Mouse (Mus musculus) left cerebral cortex, postnatal 36 days (tissue): ENCODE results near the gene Gm49333. TPM values are rescaled to one million over a fixed set of nuclear protein-coding genes. Genes with fewer than 3 reads are reported as not detected.

ENCODE experiments used
- DNase-seq, 2 experiments: peaks; one replicate each; pipeline ENCODE4 v3.0.0; 2021 to 2022; ENCODE audit warnings: low spot score in 2 of 2, mixed read lengths in 1 of 2
- intact Hi-C: fragments of 180-260 bp; cut with DNase I; formaldehyde crosslinking; loops from one replicate; pipeline ENCODE4 v1.15.1; 2025
- microRNA-seq: library from miRNA; unstranded; fragments of <30 nt; microRNA quantifications from one replicate; pipeline ENCODE4 v1.2.0, GENCODE M21; 2022
- total RNA-seq, 2 experiments: library from RNA; stranded (reverse); gene quantifications; 2 replicates each; pipeline ENCODE4 v1.2.3; 2021

The Gm49333 gene
- total RNA-seq, 2 experiments from 2014 or later = not detected

DNA sequence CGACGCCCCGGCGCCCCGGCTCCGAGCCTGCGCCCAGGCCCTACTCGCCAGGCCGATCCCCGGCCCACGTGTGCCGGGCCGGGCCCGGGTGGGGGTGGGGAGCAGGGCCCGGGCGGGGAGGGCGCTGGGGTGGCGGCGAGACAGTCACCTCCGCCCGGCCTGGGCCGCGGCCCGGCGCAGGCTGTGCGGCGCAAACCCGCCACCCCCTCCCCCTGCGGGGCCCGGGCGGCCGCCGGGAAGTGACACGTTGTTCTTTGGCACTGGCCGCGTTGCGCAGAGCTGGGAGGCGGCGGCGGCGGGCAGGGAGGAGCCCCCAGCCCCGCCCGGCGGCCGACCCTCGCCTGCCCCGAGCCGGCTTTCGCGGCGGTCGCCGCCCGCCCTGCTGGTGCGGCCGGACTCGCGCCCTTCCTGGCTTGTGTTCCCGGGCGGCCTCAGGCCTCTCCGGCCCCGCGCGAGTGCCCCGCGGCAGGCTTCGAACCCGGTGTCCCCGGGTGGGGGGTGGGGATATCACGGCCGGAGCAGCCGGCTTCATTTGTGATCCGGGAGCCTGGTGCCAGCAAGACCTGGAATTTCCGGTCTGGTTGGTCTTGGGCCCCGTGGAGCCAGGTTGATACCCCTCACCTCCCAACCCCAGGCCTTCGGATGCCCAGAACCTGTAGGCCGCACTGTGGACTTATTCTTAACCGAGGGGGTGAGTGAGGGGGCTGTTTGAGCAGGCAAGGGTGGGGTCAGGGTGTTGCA, 61.7 kb downstream of the Gm49333 start:
- intact Hi-C loops = no loop called here

DNA sequence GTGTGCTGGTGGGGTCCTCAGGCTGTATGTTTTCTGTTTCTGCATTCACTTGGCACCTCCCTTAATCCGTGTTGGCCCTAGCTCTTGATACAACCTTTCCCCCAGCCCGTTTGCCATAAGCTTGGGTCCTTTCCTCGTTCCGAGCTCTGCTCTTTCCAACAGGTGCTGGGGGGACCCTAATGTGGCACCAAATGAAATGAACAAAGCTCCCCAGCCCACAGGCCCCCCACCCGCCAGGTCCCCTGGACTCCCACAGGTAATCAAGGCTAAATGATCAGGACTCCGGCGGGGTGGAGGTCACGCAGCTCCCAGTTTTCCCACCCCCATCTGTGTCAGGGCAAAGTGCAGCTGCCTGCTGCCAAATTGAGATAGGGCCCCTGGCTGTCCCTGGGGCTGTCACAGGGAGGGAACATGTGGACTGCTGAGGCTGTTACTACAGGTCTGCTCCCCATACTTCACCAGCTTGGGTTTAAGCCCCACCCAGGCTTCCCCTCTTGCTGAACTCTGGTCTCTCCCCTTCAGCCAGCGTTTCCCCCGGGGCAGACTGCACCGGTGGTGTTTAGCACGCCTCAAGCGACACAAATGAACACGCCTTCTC, 62.4 kb downstream of the Gm49333 start:
- no peak for DNase-seq
- intact Hi-C loops = no loop called here

More for the DNA sequence above, 61.7 kb downstream of the Gm49333 start:
- peak; percentile 54 to 66 for DNase-seq

DNA sequence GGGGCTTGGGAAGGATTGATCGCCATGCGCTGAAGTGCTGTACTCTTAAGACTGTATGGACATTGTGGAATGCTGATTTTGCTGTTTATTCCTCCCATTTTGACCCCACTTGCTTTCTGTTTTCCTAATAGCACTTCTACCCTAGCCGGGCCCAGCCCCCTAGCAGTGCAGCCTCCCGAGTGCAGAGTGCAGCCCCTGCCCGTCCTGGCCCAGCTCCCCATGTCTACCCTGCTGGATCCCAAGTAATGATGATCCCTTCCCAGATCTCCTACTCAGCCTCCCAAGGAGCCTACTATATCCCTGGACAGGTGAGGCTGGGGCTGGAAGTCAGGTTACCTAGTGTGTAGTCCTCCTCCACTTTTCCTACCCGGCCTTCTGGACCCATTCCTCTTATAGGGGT, 63.8 kb downstream of the Gm49333 start:
- no peak for DNase-seq
- intact Hi-C loops = no loop called here

DNA sequence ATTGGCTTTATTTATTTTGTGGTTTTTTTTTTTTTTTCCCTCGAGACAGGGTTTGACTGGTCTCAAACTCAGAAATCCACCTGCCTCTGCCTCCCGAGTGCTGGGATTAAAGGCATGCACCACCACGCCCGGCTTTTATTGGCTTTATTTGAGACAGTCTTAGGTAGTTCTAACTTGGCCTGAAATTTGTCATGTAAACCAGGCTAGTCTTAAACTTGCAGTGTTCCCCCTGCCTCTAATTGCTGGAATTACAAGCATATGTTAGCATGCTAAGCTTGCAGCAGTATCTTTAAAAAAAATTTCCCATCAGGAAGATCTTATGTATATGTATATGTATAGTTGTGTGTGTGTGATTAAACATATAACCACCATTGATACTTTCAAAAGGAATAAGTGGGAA, 65.3 kb downstream of the Gm49333 start:
- no peak for DNase-seq
- intact Hi-C loops = no loop called here

DNA sequence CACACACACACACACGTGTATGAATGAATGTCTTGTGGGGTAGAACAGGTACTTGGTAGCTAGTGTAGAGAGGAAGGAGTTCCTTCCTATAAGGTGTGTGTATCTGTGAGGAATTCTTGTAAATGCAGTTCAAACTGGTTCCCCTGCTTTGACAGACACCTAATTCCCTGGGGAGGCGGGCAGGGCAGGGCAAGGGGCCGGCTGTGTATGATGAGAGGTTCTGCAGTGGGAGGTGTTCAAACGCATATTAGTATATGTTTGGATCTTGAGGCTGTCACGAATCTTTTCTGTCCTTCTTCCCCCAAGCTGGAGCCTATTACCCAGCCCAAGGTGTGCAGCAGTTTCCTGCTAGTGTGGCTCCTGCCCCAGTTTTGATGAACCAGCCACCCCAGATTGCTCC, 66.0 kb downstream of the Gm49333 start:
- intact Hi-C loops = no loop called here
- DNase-seq = no peak

DNA sequence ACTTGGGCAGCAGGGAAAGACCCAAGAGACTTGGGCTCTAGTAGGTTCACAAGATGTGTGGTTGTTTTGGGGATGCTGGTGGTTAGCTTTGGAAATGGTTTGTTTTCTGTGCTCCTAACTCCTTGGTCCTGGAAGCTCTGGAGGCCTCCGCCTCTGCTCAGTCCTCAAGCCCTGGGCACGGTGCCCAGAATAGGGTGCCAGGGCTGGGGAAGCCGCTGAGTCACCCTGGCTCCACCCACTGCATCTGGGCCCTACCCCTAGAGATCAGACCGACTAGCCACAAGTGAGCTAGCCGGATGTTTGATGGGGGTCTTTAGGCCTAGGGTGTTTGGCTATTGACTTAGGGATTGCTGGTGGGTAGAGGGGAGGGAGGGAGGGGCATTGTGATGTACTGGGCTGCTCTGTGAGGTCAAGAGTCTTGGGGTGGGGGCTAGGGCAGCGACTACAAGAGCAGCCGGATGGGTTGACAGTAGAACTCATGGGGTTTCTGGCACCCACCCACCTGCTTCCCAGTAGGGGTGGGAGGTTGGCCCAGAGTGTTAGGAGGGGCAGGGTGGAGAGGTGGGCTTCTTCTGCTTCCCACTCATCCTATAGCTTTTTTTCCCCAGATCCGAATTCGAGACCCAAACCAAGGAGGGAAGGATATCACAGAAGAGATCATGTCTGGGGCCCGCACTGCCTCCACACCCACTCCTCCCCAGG, 66.7 kb downstream of the Gm49333 start:
- DNase-seq = peak; percentile 73 to 76
- intact Hi-C loops = no loop called here

DNA sequence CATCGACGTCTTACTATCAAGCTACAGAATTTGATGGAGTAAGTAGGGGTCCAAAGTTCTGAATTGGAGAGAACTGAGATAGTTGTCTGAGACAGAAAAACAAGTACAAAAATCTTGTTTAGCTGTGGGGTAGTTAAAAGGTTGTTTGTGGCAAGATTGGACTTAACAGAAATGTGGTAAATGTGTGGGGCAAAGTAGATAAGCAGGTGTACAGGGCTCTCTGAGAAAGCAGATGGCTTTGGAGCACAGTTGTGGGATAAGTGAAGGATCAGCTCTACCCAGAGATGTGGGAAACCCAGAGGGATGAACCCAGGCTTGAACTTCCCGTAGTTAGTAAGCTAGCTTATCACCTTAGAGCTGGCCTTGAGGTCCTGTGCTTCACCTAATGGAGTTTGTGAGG, 79.4 kb downstream of the Gm49333 start:
- DNase-seq = no peak
- intact Hi-C loops = no loop called here

DNA sequence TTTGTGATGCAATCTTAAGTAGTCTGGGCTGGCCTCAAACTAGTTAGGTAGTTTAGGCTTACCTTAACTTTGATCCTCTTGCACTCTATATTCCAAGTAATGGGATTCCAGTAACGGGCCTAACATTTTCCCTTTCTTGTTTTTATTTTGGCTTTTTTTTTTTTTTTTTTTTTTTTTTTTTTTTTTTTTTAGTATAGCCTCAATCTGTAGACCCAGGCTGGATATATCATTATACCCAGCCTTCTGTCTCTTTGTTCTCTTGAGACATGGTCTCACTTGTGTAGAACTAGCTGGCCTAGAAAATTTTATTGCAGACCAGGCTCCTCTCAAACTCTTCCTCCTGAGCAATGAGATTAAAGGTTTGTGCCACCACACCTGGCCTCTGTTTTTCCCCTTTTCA, 80.2 kb downstream of the Gm49333 start:
- intact Hi-C loops = no loop called here
- DNase-seq = no peak

DNA sequence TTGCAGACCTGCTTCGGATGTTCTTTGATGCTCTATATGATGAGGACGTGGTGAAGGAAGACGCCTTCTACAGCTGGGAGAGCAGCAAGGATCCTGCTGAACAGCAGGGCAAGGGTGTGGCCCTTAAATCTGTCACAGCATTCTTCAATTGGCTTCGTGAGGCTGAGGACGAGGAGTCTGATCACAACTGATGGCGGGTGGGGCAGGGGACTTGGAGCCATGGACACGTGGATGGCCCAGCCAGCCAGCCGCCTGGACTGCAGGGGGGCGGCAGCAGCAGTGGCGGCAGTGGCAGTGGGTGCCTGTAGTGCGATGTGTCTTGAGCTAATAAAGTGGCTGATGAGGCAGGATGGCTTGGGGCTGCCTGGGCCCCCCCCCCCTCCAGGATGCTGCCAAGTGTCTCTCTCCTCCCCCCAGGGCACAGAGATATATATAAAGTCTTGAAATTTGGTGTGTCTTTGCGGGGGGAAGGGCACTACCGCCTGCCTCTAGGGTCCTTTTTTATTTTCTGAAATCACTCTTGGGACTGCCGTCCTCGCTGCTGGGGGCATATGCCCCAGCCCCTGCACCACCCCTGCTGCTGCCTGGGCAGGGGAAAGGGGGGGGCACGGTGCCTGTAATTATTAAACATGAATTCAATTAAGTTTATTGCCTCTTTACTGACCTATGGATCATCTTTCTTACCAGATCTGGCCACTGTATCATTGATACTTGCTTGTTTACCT, 81.0 kb downstream of the Gm49333 start:
- intact Hi-C loops = no loop called here
- peak in 1 of 2 experiments; percentile 24 for DNase-seq

DNA sequence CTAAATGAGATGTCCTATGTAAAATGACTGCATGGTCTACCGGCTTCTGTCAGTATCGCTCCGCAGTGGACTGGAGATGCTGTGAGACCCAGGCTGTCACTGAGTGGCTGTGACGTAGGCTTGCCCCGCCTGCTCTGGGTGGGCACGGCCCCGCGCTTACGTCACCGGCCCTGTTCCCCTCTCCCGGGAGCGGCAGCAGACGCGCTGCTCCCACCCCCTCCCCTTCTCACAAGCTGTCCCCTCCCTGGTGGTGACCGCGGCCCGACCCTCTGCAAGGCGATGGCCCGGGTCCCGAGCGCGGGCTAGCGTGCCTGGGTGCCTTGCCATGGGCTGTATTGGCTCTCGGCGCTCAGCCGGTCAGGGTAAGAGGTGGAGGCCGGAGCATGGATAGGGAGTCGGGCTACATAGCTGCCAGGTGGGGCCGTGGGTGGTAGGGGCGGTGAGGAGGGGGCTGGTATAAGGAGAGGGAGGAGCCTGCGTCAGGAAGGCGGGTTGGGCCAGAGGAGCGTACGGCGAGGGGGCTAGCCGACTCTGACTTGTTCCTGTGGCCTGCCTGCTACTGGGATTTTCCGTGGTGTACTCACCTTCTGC, 81.8 kb downstream of the Gm49333 start, which contains the start of gene Fam131a:
Gene Fam131a, plus strand, starts transcription at position 131 of the 591 bp plus-strand sequence.
- intact Hi-C loops = no loop called here
- peak; percentile 91 to 93 for DNase-seq

DNA sequence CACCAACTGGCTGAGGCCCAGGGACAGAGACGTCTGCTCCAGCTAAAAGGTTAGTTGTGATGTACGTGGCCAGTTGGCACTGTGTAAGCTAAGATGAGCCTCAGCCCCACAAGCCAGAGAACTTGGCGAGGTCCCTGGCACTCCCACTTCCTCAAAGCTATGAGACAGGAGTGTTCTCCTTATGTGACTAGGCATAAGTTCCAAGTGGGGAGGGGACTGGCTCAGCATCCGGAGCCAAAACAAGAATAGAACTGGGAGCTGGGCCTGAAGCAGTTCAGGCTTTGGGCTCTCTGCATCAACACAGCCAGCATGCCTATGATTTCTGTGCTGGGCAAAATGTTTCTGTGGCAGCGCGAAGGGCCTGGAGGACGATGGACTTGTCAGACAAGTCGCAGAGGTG, 83.4 kb downstream of the Gm49333 start:
- intact Hi-C loops = no loop called here
- DNase-seq = peak; percentile 77 to 81

Small RNA genes lying within 50 kb of the gene (microRNA-seq; reads per million reads assigned to microRNA genes)
- gene Mir1224 = 436 reads per million, percentile 70 among the genes with 10 or more reads in this experiment

Other genes starting within 250 kb of the Gm49333 start
- gene Abcc5, start 185.2 kb upstream of the Gm49333 start, total RNA-seq = 100 to 1,000 TPM; 167 to 264 TPM
- gene Eif2b5, start 112.8 kb upstream of the Gm49333 start, total RNA-seq = 10 to 100 TPM; 56.4 to 66.8 TPM
- gene Dvl3, start 94.6 kb upstream of the Gm49333 start, total RNA-seq = 10 to 100 TPM; 63.5 to 75.7 TPM
- 100 to 1,000 TPM; 792 to 907 TPM for gene Ap2m1, start 76.1 kb upstream of the Gm49333 start, total RNA-seq
- gene Abcf3, start 63.0 kb upstream of the Gm49333 start, total RNA-seq = 100 to 1,000 TPM in 1 of 2 experiments, 10 to 100 TPM in 1; 88.3 to 102 TPM
- 10 to 100 TPM; 43.0 to 63.7 TPM for gene Vwa5b2, start 22.1 kb upstream of the Gm49333 start, total RNA-seq
- 1 to 10 TPM; 1.4 to 2.0 TPM for gene Eef1akmt4, start within 50 bp of the Gm49333 start, total RNA-seq
- 10 to 100 TPM; 14.5 to 14.6 TPM for gene Alg3, start 125 bp downstream of the Gm49333 start, total RNA-seq
- gene Camk2n2, start 9.7 kb downstream of the Gm49333 start, total RNA-seq = 100 to 1,000 TPM; 166 to 199 TPM
- 10 to 100 TPM; 19.4 to 28.5 TPM for gene Ece2, start 18.2 kb downstream of the Gm49333 start, total RNA-seq
- 100 to 1,000 TPM; 214 to 240 TPM for gene Psmd2, start 40.0 kb downstream of the Gm49333 start, total RNA-seq
- 100 to 1,000 TPM; 281 to 286 TPM for gene Eif4g1, start 56.7 kb downstream of the Gm49333 start, total RNA-seq
- 100 to 1,000 TPM; 303 to 372 TPM for gene Fam131a, start 81.6 kb downstream of the Gm49333 start, total RNA-seq
- 10 to 100 TPM; 21.7 to 25.5 TPM for gene Polr2h, start 106.1 kb downstream of the Gm49333 start, total RNA-seq
- 10 to 100 TPM; 59.1 to 72.2 TPM for gene Clcn2, start 106.1 kb downstream of the Gm49333 start, total RNA-seq
- gene Chrd, start 121.5 kb downstream of the Gm49333 start, total RNA-seq = 10 to 100 TPM; 33.6 to 46.4 TPM
- gene Thpo, start 122.9 kb downstream of the Gm49333 start, total RNA-seq = 1 to 10 TPM; 2.9 to 7.8 TPM